Mouse (Mus musculus) testis, adult 2 months (tissue): ENCODE data around the gene Celsr3.

Experiments
- CTCF ChIP-seq: fragments of 200-500 bp; IDR thresholded peaks from 2 replicates; pipeline ENCODE4 v1.5.1; 2012; ENCODE audit warnings: low read depth, mild to moderate bottlenecking, inconsistent platforms, low read length, moderate library complexity; ENCODE audit not compliant: control insufficient read depth, insufficient read depth, insufficient replicate concordance
- POLR2A ChIP-seq: fragments of 200-500 bp; IDR thresholded peaks from 2 replicates; pipeline ENCODE4 v1.6.1; 2012; ENCODE audit warnings: low read depth, mild to moderate bottlenecking, inconsistent platforms, low read length, moderate library complexity; ENCODE audit not compliant: control insufficient read depth

DNA sequence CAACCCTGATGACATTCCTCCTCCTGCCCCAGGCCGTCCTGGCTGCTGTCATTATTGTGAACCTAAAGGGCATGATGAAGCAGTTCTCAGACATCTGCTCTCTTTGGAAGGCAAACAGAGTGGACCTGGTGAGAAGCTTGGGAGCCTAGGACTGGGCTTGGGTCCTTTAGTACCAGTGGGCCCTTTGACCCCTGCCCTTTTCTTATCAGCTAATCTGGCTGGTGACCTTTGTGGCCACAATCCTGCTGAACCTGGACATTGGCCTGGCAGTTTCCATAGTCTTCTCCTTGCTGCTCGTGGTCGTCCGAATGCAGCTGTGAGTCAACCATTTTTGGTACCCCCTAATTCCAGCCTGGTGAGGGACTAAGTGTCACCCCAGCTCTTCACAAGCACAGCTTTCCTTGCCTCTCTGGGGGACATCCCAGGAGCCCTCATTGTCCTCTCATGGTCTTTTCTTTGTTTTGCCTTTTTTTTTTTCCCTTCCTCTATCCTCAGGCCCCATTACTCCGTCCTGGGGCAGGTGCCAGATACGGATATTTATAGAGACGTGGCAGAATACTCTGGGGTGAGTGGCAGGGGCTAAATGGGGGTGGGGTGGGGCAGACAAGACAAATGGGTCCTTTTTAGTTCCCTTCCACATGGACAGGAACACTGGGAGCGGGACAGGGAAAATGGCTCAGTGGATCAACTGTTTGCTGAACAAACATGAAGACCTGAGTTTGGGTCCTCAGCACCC is 32.8 kb downstream of the Celsr3 start:
- no peak for TF ChIP-seq POLR2A
- no peak for TF ChIP-seq CTCF
